Mouse (Mus musculus) limb, embryonic 11.5 days (tissue): ENCODE results near the gene Per3. TPM values are rescaled to one million over a fixed set of nuclear protein-coding genes. Genes with fewer than 3 reads are reported as not detected.

Source experiments
- ATAC-seq: fragments of 200-750 bp; cut with Nextera tagmentation; 2 replicates; pipeline ENCODE4 v1.8.0; 2017; ENCODE audit warnings: low read depth; ENCODE audit not compliant: insufficient number of reproducible peaks, low FRiP score, low TSS enrichment
- DNase-seq: peaks from one replicate; pipeline ENCODE4 v3.0.0-alpha.2; 2015; ENCODE audit warnings: low spot score
- H3K27ac ChIP-seq: fragments of 300-500 bp; sonication (generic); replicated peaks from 2 replicates; pipeline ENCODE4 v1.5.1; 2014; ENCODE audit warnings: low read depth, mild to moderate bottlenecking, low read length
- H3K27me3 ChIP-seq: fragments of 300-500 bp; sonication (generic); 2 replicates; pipeline ENCODE4 v1.6.1; 2014; ENCODE audit warnings: mild to moderate bottlenecking, low read length, mixed read lengths; ENCODE audit not compliant: control insufficient read depth, insufficient read depth
- H3K36me3 ChIP-seq: fragments of 300-500 bp; sonication (generic); 2 replicates; pipeline ENCODE4 v1.6.1; 2014; ENCODE audit warnings: mild to moderate bottlenecking, low read length, moderate library complexity, mixed read lengths; ENCODE audit not compliant: control insufficient read depth, insufficient read depth
- H3K4me1 ChIP-seq: fragments of 300-500 bp; sonication (generic); 2 replicates; pipeline ENCODE4 v1.6.1; 2014; ENCODE audit warnings: low read length, mixed read lengths; ENCODE audit not compliant: control insufficient read depth, insufficient read depth
- H3K4me2 ChIP-seq: fragments of 300-500 bp; sonication (generic); 2 replicates; pipeline ENCODE4 v1.6.1; 2014; ENCODE audit warnings: low read depth, mild to moderate bottlenecking, moderate library complexity; ENCODE audit not compliant: severe bottlenecking
- H3K4me3 ChIP-seq: fragments of 300-500 bp; sonication (generic); 2 replicates; pipeline ENCODE4 v1.5.1; 2014; ENCODE audit warnings: low read depth, low read length
- H3K9ac ChIP-seq: fragments of 300-500 bp; sonication (generic); 2 replicates; pipeline ENCODE4 v1.6.1; 2014; ENCODE audit warnings: mild to moderate bottlenecking, low read length
- H3K9me3 ChIP-seq: fragments of 300-500 bp; sonication (generic); 2 replicates; pipeline ENCODE4 v1.6.1; 2016; ENCODE audit warnings: low read length; ENCODE audit not compliant: control insufficient read depth
- WGBS: fragments of 180-500 bp; shearing (Covaris S2); extraction: QIAGEN DNeasy Blood & Tissue Kit; methylation state at CpG from one replicate; pipeline ENCODE4 v1.1.7; 2014; 5-methylcytosine and 5-hydroxymethylcytosine counted together
- polyA plus RNA-seq: library from polyadenylated mRNA; unstranded; fragments of >200 nt; fragmentation: Nextera tagmentation; extraction: Ambion mirVana; gene quantifications from 2 replicates; pipeline ENCODE4 v1.2.1, GENCODE M21; 2014

The Per3 gene
- polyA plus RNA-seq, result 6.7 and 7.5 TPM in 2 replicates

- no peaks in the 10 kb centered on the region for H3K9me3 ChIP-seq
- ATAC-seq (peak; percentile 98), DNase-seq (peak; percentile 95)
- H3K27me3 ChIP-seq, result no peaks in the 10 kb centered on the region
- H3K36me3 ChIP-seq, result no peaks in the 10 kb centered on the region; the same call in 1 of the 2 replicates
- peaks cover 3% of the 10 kb centered on the region; the same call in 1 of the 2 replicates for H3K4me1 ChIP-seq
- H3K9ac ChIP-seq, result peak within 1 kb of the TSS; percentile 70
- H3K27ac ChIP-seq, result peak within 1 kb of the TSS; percentile 5; the same call in 1 of the 2 replicates
- H3K4me2 ChIP-seq, result peak within 1 kb of the TSS; percentile 96
- WGBS, result under 1% methylated on average over 76 of the region's 79 CpGs
- peak within 1 kb of the TSS; percentile 47 for H3K4me3 ChIP-seq
These were observed at the start of gene Per3 for GRCm38 (mm10) chr4:151044037-151044943. Gene Per3, minus strand, starts transcription at chr4:151044665.

GRCm38 (mm10) chr4:151089270-151089669 lies 44.8 kb upstream of the Per3 start, which contains the start of gene Gm13090:
Gene Gm13090, plus strand, starts transcription at chr4:151089570.
- Histone ChIP-seq H3K36me3 (no peaks in the 10 kb centered on the region), H3K4me1 (no peaks in the 10 kb centered on the region), H3K9me3 (no peaks in the 10 kb centered on the region), H3K4me2 (no peak within 1 kb of the TSS), H3K4me3 (no peak within 1 kb of the TSS), H3K27me3 (no peaks in the 10 kb centered on the region), H3K9ac (no peak within 1 kb of the TSS), H3K27ac (no peak within 1 kb of the TSS)
- 97% methylated on average over 7 of the region's 7 CpGs for WGBS
- DNase-seq (no peak), ATAC-seq (no peak)

- no peaks in the 10 kb centered on the region for H3K27me3 ChIP-seq
- no peaks in the 10 kb centered on the region for H3K36me3 ChIP-seq
- H3K4me1 ChIP-seq, result no peaks in the 10 kb centered on the region
- ATAC-seq (no peak), DNase-seq (no peak)
- no peak overlapping the region for H3K9ac ChIP-seq
- no peak overlapping the region for H3K4me3 ChIP-seq
- no peak overlapping the region for H3K4me2 ChIP-seq
- H3K9me3 ChIP-seq, result no peaks in the 10 kb centered on the region
- 84% methylated on average over 14 of the region's 14 CpGs for WGBS
- H3K27ac ChIP-seq, result no peak overlapping the region
These were observed 44.4 kb upstream of the Per3 start for GRCm38 (mm10) chr4:151088819-151089218.

GRCm38 (mm10) chr4:151087358-151087757 lies 42.9 kb upstream of the Per3 start:
- H3K9ac ChIP-seq, result no peak overlapping the region
- H3K9me3 ChIP-seq, result no peaks in the 10 kb centered on the region
- no peaks in the 10 kb centered on the region for H3K4me1 ChIP-seq
- H3K4me2 ChIP-seq, result no peak overlapping the region
- H3K4me3 ChIP-seq, result no peak overlapping the region
- 100% methylated on average over 1 of the region's 1 CpGs for WGBS
- DNase-seq, result no peak
- H3K36me3 ChIP-seq, result no peaks in the 10 kb centered on the region
- ATAC-seq, result no peak
- no peaks in the 10 kb centered on the region for H3K27me3 ChIP-seq
- H3K27ac ChIP-seq, result no peak overlapping the region

- Histone ChIP-seq H3K4me3 (no peak overlapping the region), H3K27ac (no peak overlapping the region), H3K27me3 (no peaks in the 10 kb centered on the region), H3K36me3 (no peaks in the 10 kb centered on the region), H3K4me1 (no peaks in the 10 kb centered on the region), H3K9me3 (no peaks in the 10 kb centered on the region), H3K9ac (no peak overlapping the region), H3K4me2 (no peak overlapping the region)
- 76% methylated on average over 5 of the region's 5 CpGs for WGBS
- ATAC-seq (no peak), DNase-seq (no peak)
These were observed 38.6 kb upstream of the Per3 start for GRCm38 (mm10) chr4:151083027-151083426.

- DNase-seq, result no peak
- no peaks in the 10 kb centered on the region for H3K36me3 ChIP-seq
- ATAC-seq, result no peak
- H3K4me1 ChIP-seq, result no peaks in the 10 kb centered on the region
- no peaks in the 10 kb centered on the region for H3K27me3 ChIP-seq
- no peak overlapping the region for H3K4me3 ChIP-seq
- no peak overlapping the region for H3K4me2 ChIP-seq
- H3K9me3 ChIP-seq, result no peaks in the 10 kb centered on the region
- WGBS, result 95% methylated on average over 13 of the region's 13 CpGs
- no peak overlapping the region for H3K9ac ChIP-seq
- H3K27ac ChIP-seq, result no peak overlapping the region
These were observed 37.5 kb upstream of the Per3 start for GRCm38 (mm10) chr4:151081977-151082376.

GRCm38 (mm10) chr4:151081355-151081754 lies 36.9 kb upstream of the Per3 start:
- no peak overlapping the region for H3K27ac ChIP-seq
- H3K9me3 ChIP-seq, result no peaks in the 10 kb centered on the region
- no peak overlapping the region for H3K4me3 ChIP-seq
- no peak overlapping the region for H3K9ac ChIP-seq
- no peak for ATAC-seq
- no peak overlapping the region for H3K4me2 ChIP-seq
- no peaks in the 10 kb centered on the region for H3K27me3 ChIP-seq
- H3K4me1 ChIP-seq, result no peaks in the 10 kb centered on the region
- DNase-seq, result no peak
- 77% methylated on average over 2 of the region's 2 CpGs for WGBS
- H3K36me3 ChIP-seq, result peaks cover under 1% of the 10 kb centered on the region; the same call in 1 of the 2 replicates

- no peak overlapping the region for H3K9ac ChIP-seq
- H3K4me1 ChIP-seq, result no peaks in the 10 kb centered on the region
- no peak overlapping the region for H3K27ac ChIP-seq
- H3K27me3 ChIP-seq, result no peaks in the 10 kb centered on the region
- no peak overlapping the region for H3K4me2 ChIP-seq
- DNase-seq (no peak), ATAC-seq (no peak)
- no peak overlapping the region for H3K4me3 ChIP-seq
- peaks cover 3% of the 10 kb centered on the region; the same call in 1 of the 2 replicates for H3K36me3 ChIP-seq
- no peaks in the 10 kb centered on the region for H3K9me3 ChIP-seq
- WGBS, result 95% methylated on average over 15 of the region's 15 CpGs
These were observed 30.4 kb upstream of the Per3 start for GRCm38 (mm10) chr4:151074817-151075216.
